Mouse (Mus musculus) hindbrain, embryonic 16.5 days (tissue): ENCODE measurements around the gene Pdss2. TPM values are rescaled to one million over a fixed set of nuclear protein-coding genes. Genes with fewer than 3 reads are reported as not detected.
"Not testable (repeated sequence)": the region's sequence is repeated elsewhere in the genome, so short reads cannot be mapped to it uniquely, and the experiment has no call there.

ENCODE experiments used
- ATAC-seq: fragments of 200-750 bp; cut with Nextera tagmentation; 2 replicates; pipeline ENCODE4 v1.8.0; 2017; ENCODE audit warnings: moderate TSS enrichment, moderate library complexity
- H3K27ac ChIP-seq: fragments of 300-500 bp; sonication (generic); 2 replicates; pipeline ENCODE4 v1.5.1; 2014; ENCODE audit warnings: low read depth, mild to moderate bottlenecking, control low read depth, low read length, moderate library complexity
- H3K27me3 ChIP-seq: fragments of 300-500 bp; sonication (generic); replicated peaks from 2 replicates; pipeline ENCODE4 v1.6.1; 2014; ENCODE audit warnings: low read length; ENCODE audit not compliant: control insufficient read depth, insufficient read depth
- H3K36me3 ChIP-seq: fragments of 300-500 bp; sonication (generic); 2 replicates; pipeline ENCODE4 v1.6.1; 2014; ENCODE audit warnings: mild to moderate bottlenecking, low read length, moderate library complexity, mixed read lengths; ENCODE audit not compliant: control insufficient read depth, insufficient read depth
- H3K4me1 ChIP-seq: fragments of 300-500 bp; sonication (generic); 2 replicates; pipeline ENCODE4 v1.6.1; 2014; ENCODE audit warnings: low read depth, low read length; ENCODE audit not compliant: control insufficient read depth, insufficient read depth
- H3K4me2 ChIP-seq: fragments of 300-500 bp; sonication (generic); 2 replicates; pipeline ENCODE4 v1.6.1; 2014; ENCODE audit warnings: mild to moderate bottlenecking, low read length, control low read depth, moderate library complexity
- H3K4me3 ChIP-seq: fragments of 300-500 bp; sonication (generic); 2 replicates; pipeline ENCODE4 v1.5.1; 2014; ENCODE audit warnings: mild to moderate bottlenecking, low read length, control low read depth, moderate library complexity
- H3K9ac ChIP-seq: fragments of 300-500 bp; sonication (generic); 2 replicates; pipeline ENCODE4 v1.6.1; 2014; ENCODE audit warnings: low read depth, mild to moderate bottlenecking, control low read depth, low read length, moderate library complexity
- H3K9me3 ChIP-seq: fragments of 300-500 bp; sonication (generic); 2 replicates; pipeline ENCODE4 v1.6.1; 2014; ENCODE audit warnings: mild to moderate bottlenecking, low read length, moderate library complexity; ENCODE audit not compliant: control insufficient read depth
- WGBS: fragments of 180-500 bp; shearing (Covaris S2); extraction: QIAGEN DNeasy Blood & Tissue Kit; methylation state at CpG from one replicate; pipeline ENCODE4 v1.1.7; 2014; 5-methylcytosine and 5-hydroxymethylcytosine counted together
- polyA plus RNA-seq: library from polyadenylated mRNA; unstranded; fragments of >200 nt; fragmentation: Nextera tagmentation; extraction: Ambion mirVana; gene quantifications from 2 replicates; pipeline ENCODE4 v1.2.1, GENCODE M21; 2015

Pdss2 gene
- polyA plus RNA-seq, 1 experiment from 2014 or later: 15.5 TPM

- 92% methylated on average over 8 of the region's 8 CpGs for WGBS
- not testable (repeated sequence) for H3K9me3 ChIP-seq, ATAC-seq, H3K9ac ChIP-seq, H3K4me1 ChIP-seq, H3K36me3 ChIP-seq, H3K27me3 ChIP-seq, H3K27ac ChIP-seq, H3K4me2 ChIP-seq, H3K4me3 ChIP-seq
Measured at GRCm38 (mm10) chr10:43257500-43257899, 36.2 kb downstream of the Pdss2 start.

GRCm38 (mm10) chr10:43271318-43271717, 50.0 kb downstream of the Pdss2 start:
- no peak for ATAC-seq
- 86% methylated on average over 2 of the region's 2 CpGs for WGBS
- no peak overlapping the region for H3K27ac ChIP-seq
- no peaks in the 10 kb centered on the region for H3K36me3 ChIP-seq
- no peak overlapping the region for H3K4me3 ChIP-seq
- H3K9me3 ChIP-seq: no peaks in the 10 kb centered on the region
- H3K9ac ChIP-seq: no peak overlapping the region
- H3K27me3 ChIP-seq: no peaks in the 10 kb centered on the region
- H3K4me1 ChIP-seq: peaks cover 2% of the 10 kb centered on the region; the same call in 1 of the 2 replicates
- no peak overlapping the region for H3K4me2 ChIP-seq

DNA sequence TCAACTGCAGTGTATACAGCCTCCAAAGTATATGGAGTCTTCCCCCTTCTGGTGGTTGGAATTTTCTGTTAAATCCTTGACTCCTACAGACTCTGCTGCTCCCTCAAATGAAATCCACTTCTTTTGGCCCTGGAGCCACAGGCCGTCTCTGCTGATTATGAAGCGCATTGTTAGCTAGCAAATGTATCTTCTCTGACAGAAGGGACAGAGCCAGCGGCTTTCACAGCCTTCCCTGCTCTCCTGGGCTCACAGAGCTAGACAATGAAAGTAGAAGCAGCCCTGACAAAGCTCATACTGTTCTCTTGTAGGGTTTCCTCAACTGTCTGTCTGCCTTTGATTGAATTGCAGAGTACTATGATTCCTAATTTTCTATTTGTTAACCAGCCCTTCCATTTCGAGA, 51.1 kb downstream of the Pdss2 start:
- Histone ChIP-seq H3K4me3 (no peak overlapping the region), H3K4me1 (peaks cover 5% of the 10 kb centered on the region; the same call in 1 of the 2 replicates), H3K9me3 (no peaks in the 10 kb centered on the region), H3K4me2 (no peak overlapping the region), H3K36me3 (no peaks in the 10 kb centered on the region), H3K9ac (no peak overlapping the region), H3K27ac (no peak overlapping the region), H3K27me3 (no peaks in the 10 kb centered on the region)
- 45% methylated on average over 4 of the region's 4 CpGs for WGBS
- ATAC-seq: no peak

DNA sequence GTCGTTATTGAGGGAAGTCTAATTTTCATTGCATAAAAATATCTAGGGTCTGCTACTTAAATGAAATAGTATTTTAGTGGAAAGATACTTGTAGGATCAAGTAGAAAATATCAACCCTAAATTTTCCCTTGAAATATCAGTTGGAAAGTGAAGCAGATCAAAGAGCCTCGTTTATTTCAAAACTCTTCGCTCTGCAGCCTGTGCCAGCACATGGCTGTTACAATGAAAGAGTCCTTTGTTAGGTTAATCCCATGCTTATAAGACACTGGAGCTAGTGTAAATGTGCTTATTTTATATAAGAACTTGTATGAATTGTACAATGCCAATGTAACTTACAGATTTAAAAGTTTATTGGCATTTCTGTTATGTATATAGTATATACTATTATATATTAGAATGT, 51.8 kb downstream of the Pdss2 start:
- no peak for ATAC-seq
- Histone ChIP-seq H3K27ac (no peak overlapping the region), H3K9me3 (no peaks in the 10 kb centered on the region), H3K27me3 (no peaks in the 10 kb centered on the region), H3K4me2 (no peak overlapping the region), H3K4me1 (peaks cover 5% of the 10 kb centered on the region; the same call in 1 of the 2 replicates), H3K9ac (no peak overlapping the region), H3K36me3 (no peaks in the 10 kb centered on the region), H3K4me3 (no peak overlapping the region)
- WGBS: 50% methylated on average over 3 of the region's 3 CpGs

GRCm38 (mm10) chr10:43275446-43275845, 54.2 kb downstream of the Pdss2 start:
- WGBS: 71% methylated on average over 5 of the region's 5 CpGs

DNA sequence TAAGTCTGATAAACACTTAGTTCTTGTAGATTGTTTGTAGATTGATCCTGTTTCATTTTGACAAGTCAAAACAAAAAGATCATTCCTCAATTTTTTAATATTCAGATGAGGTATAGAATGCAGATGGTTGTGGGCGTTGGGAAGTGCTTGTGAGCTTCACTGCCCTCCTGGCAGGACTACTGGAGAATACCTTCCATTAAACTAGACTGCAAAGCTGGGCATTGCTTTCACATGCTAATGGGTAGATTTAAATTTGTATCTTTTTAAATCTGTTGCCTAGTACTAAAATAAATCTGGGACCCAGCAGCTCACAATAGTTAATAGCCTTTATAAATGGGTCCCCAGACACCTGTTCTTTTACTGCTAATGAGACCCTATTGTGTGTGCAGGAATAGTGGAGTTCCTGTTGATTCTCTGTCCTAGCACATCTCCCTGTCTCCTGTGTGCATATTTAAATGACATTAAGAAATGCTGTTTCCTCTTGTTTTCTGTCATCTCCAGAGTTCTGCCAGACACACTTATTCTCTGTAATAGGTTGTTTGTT, 54.9 kb downstream of the Pdss2 start:
- H3K36me3 ChIP-seq: no peaks in the 10 kb centered on the region
- H3K4me1 ChIP-seq: peaks cover 8% of the 10 kb centered on the region
- no peaks in the 10 kb centered on the region for H3K27me3 ChIP-seq
- H3K9me3 ChIP-seq: no peaks in the 10 kb centered on the region
- H3K4me3 ChIP-seq: no peak overlapping the region
- H3K9ac ChIP-seq: no peak overlapping the region
- 38% methylated on average over 1 of the region's 1 CpGs for WGBS
- no peak overlapping the region for H3K27ac ChIP-seq
- no peak overlapping the region for H3K4me2 ChIP-seq
- ATAC-seq: no peak

More at GRCm38 (mm10) chr10:43275446-43275845, 54.2 kb downstream of the Pdss2 start:
- peaks cover 8% of the 10 kb centered on the region for H3K4me1 ChIP-seq
- no peaks in the 10 kb centered on the region for H3K27me3 ChIP-seq
- no peaks in the 10 kb centered on the region for H3K36me3 ChIP-seq
- H3K27ac ChIP-seq: no peak overlapping the region
- no peak overlapping the region for H3K9ac ChIP-seq
- no peak for ATAC-seq
- H3K4me3 ChIP-seq: no peak overlapping the region
- H3K9me3 ChIP-seq: no peaks in the 10 kb centered on the region
- H3K4me2 ChIP-seq: no peak overlapping the region

DNA sequence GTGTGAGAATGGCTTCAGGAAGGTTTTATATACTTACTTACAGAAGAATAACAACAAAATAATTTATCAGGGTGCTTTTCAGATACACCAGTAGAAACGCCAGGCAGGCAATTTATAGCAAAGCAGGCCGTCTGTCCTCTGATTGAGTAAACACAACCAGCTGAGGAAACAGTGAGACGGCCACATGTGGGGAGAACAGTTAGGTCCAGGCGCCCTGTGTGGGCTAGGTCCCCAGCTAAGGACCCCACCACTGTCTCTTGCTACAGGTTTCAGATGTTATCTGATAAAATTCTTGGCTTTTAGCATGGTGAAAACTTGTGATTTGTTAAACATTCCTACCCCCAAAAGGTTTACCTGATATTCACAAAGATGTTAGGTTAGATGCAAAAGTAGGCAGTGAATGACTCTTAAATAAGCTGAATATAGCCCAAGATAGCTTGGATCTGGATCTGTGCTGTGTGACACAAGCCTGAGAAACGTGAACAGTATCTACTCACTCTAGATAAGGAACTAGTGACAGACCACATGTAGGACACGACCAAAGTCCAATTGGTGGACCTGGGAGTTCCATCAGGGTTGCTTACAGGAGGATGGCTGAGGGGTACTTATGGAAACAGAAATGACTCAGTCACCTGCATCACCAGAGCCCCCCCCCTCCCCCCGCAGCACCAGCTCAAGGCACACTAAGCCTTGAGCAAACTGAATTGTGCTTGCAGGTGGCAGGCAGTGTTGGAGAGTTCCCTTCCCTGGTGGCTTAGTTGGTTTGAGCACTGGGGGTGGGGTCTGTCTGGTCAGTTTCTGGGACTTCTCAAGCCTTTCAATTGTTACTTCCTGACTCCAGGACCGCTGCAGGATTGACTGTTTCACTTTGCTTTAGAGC, 56.2 kb downstream of the Pdss2 start:
- Histone ChIP-seq H3K27me3 (no peaks in the 10 kb centered on the region), H3K4me2 (no peak overlapping the region), H3K4me1 (peaks cover 8% of the 10 kb centered on the region), H3K4me3 (no peak overlapping the region), H3K27ac (no peak overlapping the region), H3K9me3 (no peaks in the 10 kb centered on the region), H3K36me3 (no peaks in the 10 kb centered on the region), H3K9ac (no peak overlapping the region)
- ATAC-seq: no peak
- 70% methylated on average over 8 of the region's 8 CpGs for WGBS

DNA sequence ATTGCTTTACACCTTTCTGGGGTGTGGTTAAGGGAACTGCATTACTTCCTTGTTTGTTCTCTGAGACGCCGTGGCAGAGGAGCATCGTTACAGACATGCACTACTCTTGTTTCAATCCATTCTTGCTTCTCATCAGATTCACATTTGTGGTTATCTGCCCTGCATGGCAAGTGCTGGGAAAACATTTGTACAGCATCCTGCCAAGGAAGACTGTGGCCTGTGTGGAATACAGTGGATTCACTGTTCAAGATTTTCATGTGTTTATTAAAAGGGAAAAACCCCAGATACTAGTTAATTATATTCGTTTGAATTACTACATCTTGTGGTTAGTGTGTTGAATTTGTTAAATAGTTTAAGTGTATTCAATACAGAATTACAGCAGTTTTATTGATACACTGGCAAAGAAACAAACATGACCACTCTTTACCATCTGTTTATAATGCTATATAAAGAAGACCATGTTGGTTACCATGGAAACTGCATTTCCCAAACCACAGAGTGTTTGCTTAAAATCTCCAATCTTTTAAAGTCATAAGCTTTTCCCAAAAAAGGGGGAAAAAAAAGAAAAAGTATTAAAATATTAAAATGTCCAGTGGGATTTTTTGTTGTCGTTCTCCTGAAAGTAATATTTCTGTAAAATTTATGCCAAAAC, 58.5 kb downstream of the Pdss2 start:
- H3K4me3 ChIP-seq: no peak overlapping the region
- ATAC-seq: peak; percentile 64; the same call in 1 of the 2 replicates
- WGBS: 66% methylated on average over 5 of the region's 5 CpGs
- peak overlapping the region; percentile 19; the same call in 1 of the 2 replicates for H3K27ac ChIP-seq
- no peaks in the 10 kb centered on the region for H3K36me3 ChIP-seq
- H3K27me3 ChIP-seq: no peaks in the 10 kb centered on the region
- no peaks in the 10 kb centered on the region for H3K9me3 ChIP-seq
- H3K9ac ChIP-seq: no peak overlapping the region
- peaks cover 8% of the 10 kb centered on the region for H3K4me1 ChIP-seq
- no peak overlapping the region for H3K4me2 ChIP-seq

- no peaks in the 10 kb centered on the region for H3K36me3 ChIP-seq
- no peak overlapping the region for H3K27ac ChIP-seq
- H3K4me3 ChIP-seq: no peak overlapping the region
- ATAC-seq: no peak
- no peaks in the 10 kb centered on the region for H3K4me1 ChIP-seq
- H3K27me3 ChIP-seq: no peaks in the 10 kb centered on the region
- 68% methylated on average over 1 of the region's 1 CpGs for WGBS
- no peak overlapping the region for H3K4me2 ChIP-seq
- H3K9me3 ChIP-seq: no peaks in the 10 kb centered on the region
- H3K9ac ChIP-seq: no peak overlapping the region
Measured at GRCm38 (mm10) chr10:43285541-43285940, 64.3 kb downstream of the Pdss2 start.
